Mouse (Mus musculus) cerebellum, postnatal 10 days (tissue): ENCODE results near the gene Dock1.

Experiments
- DNase-seq, 2 experiments: peaks; one replicate each; pipeline ENCODE4 v3.0.0; 2021; ENCODE audit warnings: mixed read lengths in 2 of 2

The Dock1 gene

GRCm38 (mm10) chr7:134757605-134758004, 87.2 kb downstream of the Dock1 start:
- DNase-seq, result peak; percentile 79 to 81

GRCm38 (mm10) chr7:134761799-134762198, 91.3 kb downstream of the Dock1 start:
- no peak for DNase-seq

- no peak for DNase-seq
Measured at GRCm38 (mm10) chr7:134765130-134765529, 94.7 kb downstream of the Dock1 start.

- DNase-seq, result no peak
Measured at GRCm38 (mm10) chr7:134771314-134771713, 100.9 kb downstream of the Dock1 start.

- no peak for DNase-seq
Measured at GRCm38 (mm10) chr7:134772363-134772762, 101.9 kb downstream of the Dock1 start.

GRCm38 (mm10) chr7:134772867-134773590, 102.6 kb downstream of the Dock1 start:
- no peak for DNase-seq

- DNase-seq, result no peak
Measured at GRCm38 (mm10) chr7:134773761-134774415, 103.4 kb downstream of the Dock1 start.

GRCm38 (mm10) chr7:134774468-134775162, 104.2 kb downstream of the Dock1 start:
- peak; percentile 40 to 45 for DNase-seq

GRCm38 (mm10) chr7:134775671-134776070, 105.2 kb downstream of the Dock1 start:
- DNase-seq, result no peak

GRCm38 (mm10) chr7:134776306-134776705, 105.9 kb downstream of the Dock1 start:
- DNase-seq, result no peak

- DNase-seq, result peak; percentile 14 to 24
Measured at GRCm38 (mm10) chr7:134779761-134780160, 109.3 kb downstream of the Dock1 start.

GRCm38 (mm10) chr7:134787110-134787509, 116.7 kb downstream of the Dock1 start:
- DNase-seq, result no peak

GRCm38 (mm10) chr7:134794889-134795288, 124.4 kb downstream of the Dock1 start:
- DNase-seq, result no peak

GRCm38 (mm10) chr7:134800079-134800478, 129.6 kb downstream of the Dock1 start:
- DNase-seq, result peak; percentile 52 to 59

GRCm38 (mm10) chr7:134804422-134804821, 134.0 kb downstream of the Dock1 start:
- no peak for DNase-seq

GRCm38 (mm10) chr7:134806799-134807198, 136.3 kb downstream of the Dock1 start:
- DNase-seq, result peak; percentile 37 to 54

- no peak for DNase-seq
Measured at GRCm38 (mm10) chr7:134808406-134808805, 138.0 kb downstream of the Dock1 start.

GRCm38 (mm10) chr7:134809241-134809975, 139.0 kb downstream of the Dock1 start:
- DNase-seq, result peak; percentile 59 to 74

- no peak for DNase-seq
Measured at GRCm38 (mm10) chr7:134818471-134818870, 148.0 kb downstream of the Dock1 start.

GRCm38 (mm10) chr7:134821264-134821663, 150.8 kb downstream of the Dock1 start:
- DNase-seq, result peak; percentile 85 to 89

GRCm38 (mm10) chr7:134822006-134822405, 151.6 kb downstream of the Dock1 start:
- DNase-seq, result no peak

GRCm38 (mm10) chr7:134823891-134824290, 153.4 kb downstream of the Dock1 start:
- DNase-seq, result peak; percentile 31 to 45

GRCm38 (mm10) chr7:134840066-134840465, 169.6 kb downstream of the Dock1 start:
- peak; percentile 64 to 79 for DNase-seq
